Mouse (Mus musculus) splenic B cell, adult 2 months (primary cell): Measurements from ENCODE around the gene Sbno1.

Experiments used
- DNase-seq: peaks from one replicate; pipeline ENCODE4 v3.0.0-alpha.2; 2011; ENCODE audit warnings: low read depth, low spot score
- H3K27me3 ChIP-seq: 2 replicates; pipeline ENCODE4 v1.6.1; 2012; ENCODE audit warnings: mild to moderate bottlenecking, low read length, moderate library complexity, mixed read lengths; ENCODE audit not compliant: control insufficient read depth, poor library complexity, insufficient read depth, severe bottlenecking
- H3K36me3 ChIP-seq: 2 replicates; pipeline ENCODE4 v1.6.1; 2012; ENCODE audit warnings: mild to moderate bottlenecking, low read length, moderate library complexity, mixed read lengths; ENCODE audit not compliant: control insufficient read depth, poor library complexity, insufficient read depth, severe bottlenecking

Gene Sbno1

GRCm38 (mm10) chr5:124432398-124433012, 6.7 kb upstream of the Sbno1 start:
- peak; percentile 83 for DNase-seq
- Histone ChIP-seq H3K27me3 (no peaks in the 10 kb centered on the region), H3K36me3 (no peaks in the 10 kb centered on the region)

GRCm38 (mm10) chr5:124426475-124427071, 772 bp upstream of the Sbno1 start:
- DNase-seq, result no peak
- Histone ChIP-seq H3K27me3 (no peaks in the 10 kb centered on the region), H3K36me3 (no peaks in the 10 kb centered on the region)

GRCm38 (mm10) chr5:124424723-124425411, 934 bp downstream of the Sbno1 start:
- peak; percentile 51 for DNase-seq
- H3K36me3 ChIP-seq, result no peaks in the 10 kb centered on the region
- no peaks in the 10 kb centered on the region for H3K27me3 ChIP-seq

GRCm38 (mm10) chr5:124424200-124424722, 1.5 kb downstream of the Sbno1 start:
- DNase-seq, result peak; percentile 47
- no peaks in the 10 kb centered on the region for H3K36me3 ChIP-seq
- H3K27me3 ChIP-seq, result no peaks in the 10 kb centered on the region

GRCm38 (mm10) chr5:124421786-124422185, 4.0 kb downstream of the Sbno1 start:
- no peaks in the 10 kb centered on the region for H3K27me3 ChIP-seq
- DNase-seq, result no peak
- no peaks in the 10 kb centered on the region for H3K36me3 ChIP-seq

- no peak for DNase-seq
- Histone ChIP-seq H3K36me3 (0 out of 2 replicates have a peak, but pooled peaks cover 2% of the 10 kb centered on the region), H3K27me3 (no peaks in the 10 kb centered on the region)
These were observed 6.9 kb downstream of the Sbno1 start for GRCm38 (mm10) chr5:124418903-124419302.

GRCm38 (mm10) chr5:124412163-124412562, 13.6 kb downstream of the Sbno1 start:
- DNase-seq, result no peak
- H3K36me3 ChIP-seq, result peaks cover 15% of the 10 kb centered on the region
- H3K27me3 ChIP-seq, result no peaks in the 10 kb centered on the region

- DNase-seq, result peak; percentile 49
- peaks cover 20% of the 10 kb centered on the region for H3K36me3 ChIP-seq
- H3K27me3 ChIP-seq, result no peaks in the 10 kb centered on the region
These were observed 15.0 kb downstream of the Sbno1 start for GRCm38 (mm10) chr5:124410808-124411207.

GRCm38 (mm10) chr5:124393726-124394125, 32.1 kb downstream of the Sbno1 start:
- Histone ChIP-seq H3K27me3 (no peaks in the 10 kb centered on the region), H3K36me3 (peaks cover 18% of the 10 kb centered on the region)
- DNase-seq, result no peak

- Histone ChIP-seq H3K36me3 (peaks cover 16% of the 10 kb centered on the region), H3K27me3 (no peaks in the 10 kb centered on the region)
- no peak for DNase-seq
These were observed 33.4 kb downstream of the Sbno1 start for GRCm38 (mm10) chr5:124392412-124392811.

- Histone ChIP-seq H3K36me3 (peaks cover 10% of the 10 kb centered on the region), H3K27me3 (no peaks in the 10 kb centered on the region)
- DNase-seq, result peak; percentile 63
These were observed 37.9 kb downstream of the Sbno1 start for GRCm38 (mm10) chr5:124387932-124388331.

GRCm38 (mm10) chr5:124380121-124380520, 45.7 kb downstream of the Sbno1 start:
- H3K36me3 ChIP-seq, result peaks cover 26% of the 10 kb centered on the region
- DNase-seq, result no peak
- H3K27me3 ChIP-seq, result no peaks in the 10 kb centered on the region

- no peaks in the 10 kb centered on the region for H3K27me3 ChIP-seq
- no peak for DNase-seq
- peaks cover 21% of the 10 kb centered on the region for H3K36me3 ChIP-seq
These were observed 48.7 kb downstream of the Sbno1 start for GRCm38 (mm10) chr5:124377149-124377548.

- Histone ChIP-seq H3K36me3 (peaks cover 18% of the 10 kb centered on the region), H3K27me3 (no peaks in the 10 kb centered on the region)
- DNase-seq, result no peak
These were observed 49.4 kb downstream of the Sbno1 start for GRCm38 (mm10) chr5:124376401-124376800.

GRCm38 (mm10) chr5:124374298-124374697, 51.5 kb downstream of the Sbno1 start:
- no peak for DNase-seq
- H3K36me3 ChIP-seq, result peaks cover 18% of the 10 kb centered on the region
- no peaks in the 10 kb centered on the region for H3K27me3 ChIP-seq
